Mouse (Mus musculus): ENCODE data around the gene Ect2l. TPM values are rescaled to one million over a fixed set of nuclear protein-coding genes. Genes with fewer than 3 reads are reported as not detected.

The Ect2l gene
- total RNA-seq, 2 experiments from 2014 or later, result not detected

- ATAC-seq (ENCODE audit: poor library complexity, severe bottlenecking), result no peak
Measured at GRCm38 (mm10) chr10:18193221-18193620, 17.5 kb downstream of the Ect2l start.

GRCm38 (mm10) chr10:18191706-18192105, 19.0 kb downstream of the Ect2l start:
- ATAC-seq (ENCODE audit: poor library complexity, severe bottlenecking), result no peak

- no peak for ATAC-seq (ENCODE audit: poor library complexity, severe bottlenecking)
Measured at GRCm38 (mm10) chr10:18189498-18189897, 21.2 kb downstream of the Ect2l start.

- peak; percentile 68 for ATAC-seq (ENCODE audit: poor library complexity, severe bottlenecking)
Measured at GRCm38 (mm10) chr10:18188564-18188963, 22.1 kb downstream of the Ect2l start.

GRCm38 (mm10) chr10:18182246-18182645, 28.4 kb downstream of the Ect2l start:
- ATAC-seq (ENCODE audit: poor library complexity, severe bottlenecking), result no peak

- ATAC-seq (ENCODE audit: poor library complexity, severe bottlenecking), result no peak
Measured at GRCm38 (mm10) chr10:18177304-18177703, 33.4 kb downstream of the Ect2l start.

- peak; percentile 61 for ATAC-seq (ENCODE audit: poor library complexity, severe bottlenecking)
Measured at GRCm38 (mm10) chr10:18176722-18177121, 34.0 kb downstream of the Ect2l start.

GRCm38 (mm10) chr10:18175087-18175486, 35.6 kb downstream of the Ect2l start:
- peak; percentile 23; the same call in 1 of the 2 replicates for ATAC-seq (ENCODE audit: poor library complexity, severe bottlenecking)

GRCm38 (mm10) chr10:18162435-18162971, 48.2 kb downstream of the Ect2l start:
- ATAC-seq (ENCODE audit: poor library complexity, severe bottlenecking), result no peak

GRCm38 (mm10) chr10:18147224-18147623, 63.5 kb downstream of the Ect2l start:
- no peak for ATAC-seq (ENCODE audit: poor library complexity, severe bottlenecking)

GRCm38 (mm10) chr10:18142231-18142630, 68.5 kb downstream of the Ect2l start:
- peak; percentile 14; the same call in 1 of the 2 replicates for ATAC-seq (ENCODE audit: poor library complexity, severe bottlenecking)

GRCm38 (mm10) chr10:18141389-18141788, 69.3 kb downstream of the Ect2l start:
- no peak for ATAC-seq (ENCODE audit: poor library complexity, severe bottlenecking)

GRCm38 (mm10) chr10:18139615-18140014, 71.1 kb downstream of the Ect2l start:
- ATAC-seq (ENCODE audit: poor library complexity, severe bottlenecking), result no peak

GRCm38 (mm10) chr10:18138853-18139503, 71.7 kb downstream of the Ect2l start:
- peak; percentile 51; the same call in 1 of the 2 replicates for ATAC-seq (ENCODE audit: poor library complexity, severe bottlenecking)

- peak; percentile 52 for ATAC-seq (ENCODE audit: poor library complexity, severe bottlenecking)
Measured at GRCm38 (mm10) chr10:18131666-18132650, 78.7 kb downstream of the Ect2l start.

GRCm38 (mm10) chr10:18130276-18130675, 80.4 kb downstream of the Ect2l start:
- no peak for ATAC-seq (ENCODE audit: poor library complexity, severe bottlenecking)

- no peak for ATAC-seq (ENCODE audit: poor library complexity, severe bottlenecking)
Measured at GRCm38 (mm10) chr10:18118336-18118735, 92.4 kb downstream of the Ect2l start.

- ATAC-seq (ENCODE audit: poor library complexity, severe bottlenecking), result peak; percentile 67
Measured at GRCm38 (mm10) chr10:18113473-18114093, 97.1 kb downstream of the Ect2l start.

GRCm38 (mm10) chr10:18110940-18111339, 99.8 kb downstream of the Ect2l start:
- no peak for ATAC-seq (ENCODE audit: poor library complexity, severe bottlenecking)

- no peak for ATAC-seq (ENCODE audit: poor library complexity, severe bottlenecking)
Measured at GRCm38 (mm10) chr10:18107471-18107870, 103.2 kb downstream of the Ect2l start.

- no peak for ATAC-seq (ENCODE audit: poor library complexity, severe bottlenecking)
Measured at GRCm38 (mm10) chr10:18102166-18102565, 108.5 kb downstream of the Ect2l start.
